Mouse (Mus musculus) forebrain, embryonic 16.5 days (tissue): ENCODE measurements at regions not wholly inside any gene's neighbourhood (a gene's known extent, or its start where the extent isn't known, plus 50 kb on each side); places are given as distances from the start of the nearest gene placed in this dataset.

Source experiments
- ATAC-seq: fragments of 200-750 bp; cut with Nextera tagmentation; 2 replicates; pipeline ENCODE4 v1.8.0; 2017; ENCODE audit warnings: mild to moderate bottlenecking, moderate library complexity
- H3K27ac ChIP-seq: fragments of 300-500 bp; sonication (generic); 2 replicates; pipeline ENCODE4 v1.5.1; 2014; ENCODE audit warnings: low read length, control low read depth
- H3K27me3 ChIP-seq: fragments of 300-500 bp; sonication (generic); replicated peaks from 2 replicates; pipeline ENCODE4 v1.6.1; 2014; ENCODE audit warnings: low read length; ENCODE audit not compliant: control insufficient read depth, insufficient read depth
- H3K36me3 ChIP-seq: fragments of 300-500 bp; sonication (generic); 2 replicates; pipeline ENCODE4 v1.6.1; 2014; ENCODE audit not compliant: control insufficient read depth, insufficient read depth
- H3K4me1 ChIP-seq: fragments of 300-500 bp; sonication (generic); replicated peaks from 2 replicates; pipeline ENCODE4 v1.6.1; 2014; ENCODE audit warnings: low read length; ENCODE audit not compliant: control insufficient read depth, insufficient read depth
- H3K4me2 ChIP-seq: fragments of 300-500 bp; sonication (generic); 2 replicates; pipeline ENCODE4 v1.6.1; 2014; ENCODE audit warnings: mild to moderate bottlenecking, low read length, control low read depth
- H3K4me3 ChIP-seq: fragments of 300-500 bp; sonication (generic); replicated peaks from 2 replicates; pipeline ENCODE4 v1.5.1; 2014; ENCODE audit warnings: mild to moderate bottlenecking, low read length, control low read depth
- H3K9ac ChIP-seq: fragments of 300-500 bp; sonication (generic); replicated peaks from 2 replicates; pipeline ENCODE4 v1.6.1; 2014; ENCODE audit warnings: low read depth, low read length, control low read depth
- H3K9me3 ChIP-seq: fragments of 300-500 bp; sonication (generic); 2 replicates; pipeline ENCODE4 v1.6.1; 2016; ENCODE audit warnings: low read length; ENCODE audit not compliant: control insufficient read depth
- WGBS: fragments of 180-500 bp; shearing (Covaris S2); extraction: QIAGEN DNeasy Blood & Tissue Kit; methylation state at CpG from one replicate; pipeline ENCODE4 v1.1.7; 2014; 5-methylcytosine and 5-hydroxymethylcytosine counted together

DNA sequence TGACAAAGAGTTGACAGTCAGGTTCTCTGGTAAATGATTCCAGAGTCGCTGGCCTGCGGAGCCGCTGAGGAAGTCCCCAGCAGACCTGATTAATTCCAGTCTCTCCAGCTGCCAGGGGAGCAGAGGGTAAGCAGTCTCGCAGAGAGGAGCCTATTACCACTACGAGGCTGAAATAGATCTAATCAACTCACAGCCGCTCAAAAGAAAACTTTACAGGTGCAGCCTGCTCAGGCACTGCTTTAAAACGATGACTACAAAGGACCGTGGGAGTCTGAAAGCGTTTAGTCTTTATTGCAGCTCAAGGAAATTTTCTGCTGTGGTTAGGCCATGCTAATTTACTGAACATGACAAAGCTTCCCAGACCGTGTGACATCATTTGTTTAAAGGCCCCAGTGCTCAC is 462.3 kb upstream of the Pou3f3 start:
- Histone ChIP-seq H3K27ac (peak overlapping the region; percentile 80), H3K36me3 (no peaks in the 10 kb centered on the region), H3K4me2 (peak overlapping the region; percentile 39), H3K9ac (peak overlapping the region; percentile 42; the same call in 1 of the 2 replicates), H3K27me3 (no peaks in the 10 kb centered on the region), H3K4me3 (no peak overlapping the region), H3K4me1 (peaks cover 28% of the 10 kb centered on the region), H3K9me3 (no peaks in the 10 kb centered on the region)
- WGBS: 3% methylated on average over 10 of the region's 10 CpGs
- no peak for ATAC-seq

GRCm38 (mm10) chr1:42236466-42237010 is 459.0 kb upstream of the Pou3f3 start:
- Histone ChIP-seq H3K27me3 (no peaks in the 10 kb centered on the region), H3K36me3 (no peaks in the 10 kb centered on the region), H3K9me3 (no peaks in the 10 kb centered on the region), H3K4me3 (no peak overlapping the region), H3K9ac (no peak overlapping the region), H3K27ac (no peak overlapping the region), H3K4me1 (peaks cover 13% of the 10 kb centered on the region; the same call in 1 of the 2 replicates), H3K4me2 (no peak overlapping the region)
- no peak for ATAC-seq
- 85% methylated on average over 2 of the region's 2 CpGs for WGBS

- no peak overlapping the region for H3K4me3 ChIP-seq
- H3K9ac ChIP-seq: no peak overlapping the region
- 87% methylated on average over 3 of the region's 3 CpGs for WGBS
- no peaks in the 10 kb centered on the region for H3K36me3 ChIP-seq
- no peaks in the 10 kb centered on the region for H3K9me3 ChIP-seq
- H3K4me2 ChIP-seq: no peak overlapping the region
- peaks cover 19% of the 10 kb centered on the region for H3K4me1 ChIP-seq
- no peaks in the 10 kb centered on the region for H3K27me3 ChIP-seq
- no peak for ATAC-seq
- no peak overlapping the region for H3K27ac ChIP-seq
These were observed 457.2 kb upstream of the Pou3f3 start for GRCm38 (mm10) chr1:42238408-42238807.

DNA sequence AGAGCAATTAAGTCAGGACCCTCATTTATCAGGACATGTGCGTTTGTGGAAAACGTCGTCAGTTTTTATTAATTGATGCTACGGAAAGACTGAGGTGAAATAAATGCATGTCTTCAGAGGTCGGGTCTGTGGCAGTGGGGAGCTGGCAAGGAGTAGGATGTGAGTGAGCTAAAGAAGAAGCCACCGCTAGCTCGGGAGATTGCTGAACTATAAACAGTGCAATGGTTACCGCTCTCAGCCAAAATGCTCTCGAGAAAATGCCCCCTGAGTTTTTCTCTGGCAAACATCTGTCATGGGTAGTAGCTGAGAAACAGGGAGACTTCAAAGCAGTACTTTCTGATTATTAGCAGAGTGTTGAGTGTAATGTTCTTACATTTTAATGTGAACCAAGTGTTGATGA is 454.4 kb upstream of the Pou3f3 start:
- no peaks in the 10 kb centered on the region for H3K27me3 ChIP-seq
- no peak overlapping the region for H3K4me2 ChIP-seq
- H3K27ac ChIP-seq: no peak overlapping the region; the same call in 1 of the 2 replicates
- H3K9ac ChIP-seq: no peak overlapping the region
- 24% methylated on average over 9 of the region's 9 CpGs for WGBS
- H3K9me3 ChIP-seq: no peaks in the 10 kb centered on the region
- H3K36me3 ChIP-seq: no peaks in the 10 kb centered on the region
- ATAC-seq: no peak
- peaks cover 27% of the 10 kb centered on the region for H3K4me1 ChIP-seq
- H3K4me3 ChIP-seq: no peak overlapping the region

DNA sequence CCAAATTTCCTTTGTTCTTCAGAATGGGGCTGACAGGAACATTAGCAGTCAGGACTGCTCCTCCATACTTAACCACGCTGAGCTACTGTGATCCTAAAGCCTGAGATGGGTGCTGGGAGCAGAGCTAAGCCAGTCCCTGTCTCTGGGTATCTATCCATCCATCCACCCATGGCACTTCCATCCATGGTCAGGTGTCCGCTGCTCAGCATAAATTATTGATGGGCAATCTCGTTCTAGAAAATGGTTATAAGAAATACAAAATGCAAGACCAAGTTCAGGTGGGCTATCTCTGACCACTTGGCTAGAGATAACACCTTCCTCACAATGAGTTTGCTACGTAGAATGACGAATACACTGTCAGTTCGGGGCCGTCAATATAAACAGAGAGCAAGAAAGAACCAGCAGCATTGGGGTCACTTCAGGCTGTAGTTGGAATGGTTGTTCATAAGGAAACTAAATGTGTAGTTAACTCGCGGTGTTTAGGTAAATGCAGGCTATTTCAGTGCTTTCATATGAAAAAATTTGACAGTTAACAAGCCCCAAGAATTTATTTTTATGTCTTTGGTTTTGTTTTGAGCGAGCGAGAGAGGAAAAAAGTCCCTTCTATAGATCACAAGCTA is 453.9 kb upstream of the Pou3f3 start:
- peak overlapping the region; percentile 33; the same call in 1 of the 2 replicates for H3K9ac ChIP-seq
- H3K27me3 ChIP-seq: no peaks in the 10 kb centered on the region
- H3K4me1 ChIP-seq: peaks cover 27% of the 10 kb centered on the region
- H3K27ac ChIP-seq: peak overlapping the region; percentile 87
- no peak for ATAC-seq
- H3K4me3 ChIP-seq: no peak overlapping the region
- H3K4me2 ChIP-seq: peak overlapping the region; percentile 35
- no peaks in the 10 kb centered on the region for H3K36me3 ChIP-seq
- H3K9me3 ChIP-seq: no peaks in the 10 kb centered on the region
- WGBS: 85% methylated on average over 11 of the region's 11 CpGs

- peaks cover 27% of the 10 kb centered on the region for H3K4me1 ChIP-seq
- peak; percentile 67 for ATAC-seq
- H3K9me3 ChIP-seq: no peaks in the 10 kb centered on the region
- H3K36me3 ChIP-seq: no peaks in the 10 kb centered on the region
- H3K27ac ChIP-seq: peak overlapping the region; percentile 87
- no peaks in the 10 kb centered on the region for H3K27me3 ChIP-seq
- H3K4me3 ChIP-seq: no peak overlapping the region; the same call in none of the 2 replicates
- peak overlapping the region; percentile 50 for H3K4me2 ChIP-seq
- WGBS: 7% methylated on average over 15 of the region's 15 CpGs
- peak overlapping the region; percentile 33; the same call in 1 of the 2 replicates for H3K9ac ChIP-seq
These were observed 452.7 kb upstream of the Pou3f3 start for GRCm38 (mm10) chr1:42242586-42243457.

DNA sequence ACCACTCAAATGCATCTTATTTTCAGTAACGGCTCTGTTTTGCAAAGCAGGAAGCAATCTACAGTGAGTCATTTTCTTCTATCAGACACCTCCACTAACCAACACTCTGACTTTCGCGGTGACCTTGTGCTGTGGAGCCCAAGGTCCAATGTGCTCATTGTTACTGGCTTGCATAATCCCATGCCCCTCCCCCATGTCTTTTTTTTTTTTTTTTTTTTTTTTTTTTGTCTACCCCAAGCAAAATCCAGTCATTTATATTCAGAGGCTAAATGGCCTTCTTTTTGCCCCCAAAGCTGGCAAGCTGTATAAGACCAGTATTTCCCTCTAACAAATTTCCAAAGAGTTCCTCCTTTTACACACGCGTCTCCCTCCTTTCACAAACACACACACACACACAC is 452.1 kb upstream of the Pou3f3 start:
- no peaks in the 10 kb centered on the region for H3K27me3 ChIP-seq
- H3K36me3 ChIP-seq: no peaks in the 10 kb centered on the region
- peak overlapping the region; percentile 22 for H3K4me3 ChIP-seq
- H3K9me3 ChIP-seq: no peaks in the 10 kb centered on the region
- peak overlapping the region; percentile 87 for H3K27ac ChIP-seq
- ATAC-seq: peak; percentile 53
- WGBS: 2% methylated on average over 5 of the region's 5 CpGs
- peaks cover 27% of the 10 kb centered on the region for H3K4me1 ChIP-seq
- peak overlapping the region; percentile 50 for H3K4me2 ChIP-seq
- peak overlapping the region; percentile 53; the same call in 1 of the 2 replicates for H3K9ac ChIP-seq

GRCm38 (mm10) chr1:42243878-42244277 is 451.7 kb upstream of the Pou3f3 start:
- H3K27me3 ChIP-seq: no peaks in the 10 kb centered on the region
- peak overlapping the region; percentile 50 for H3K4me2 ChIP-seq
- H3K4me1 ChIP-seq: peaks cover 27% of the 10 kb centered on the region
- peak overlapping the region; percentile 87 for H3K27ac ChIP-seq
- peak overlapping the region; percentile 22 for H3K4me3 ChIP-seq
- peak; percentile 83 for ATAC-seq
- peak overlapping the region; percentile 53 for H3K9ac ChIP-seq
- no peaks in the 10 kb centered on the region for H3K9me3 ChIP-seq
- 2% methylated on average over 14 of the region's 14 CpGs for WGBS
- H3K36me3 ChIP-seq: no peaks in the 10 kb centered on the region

DNA sequence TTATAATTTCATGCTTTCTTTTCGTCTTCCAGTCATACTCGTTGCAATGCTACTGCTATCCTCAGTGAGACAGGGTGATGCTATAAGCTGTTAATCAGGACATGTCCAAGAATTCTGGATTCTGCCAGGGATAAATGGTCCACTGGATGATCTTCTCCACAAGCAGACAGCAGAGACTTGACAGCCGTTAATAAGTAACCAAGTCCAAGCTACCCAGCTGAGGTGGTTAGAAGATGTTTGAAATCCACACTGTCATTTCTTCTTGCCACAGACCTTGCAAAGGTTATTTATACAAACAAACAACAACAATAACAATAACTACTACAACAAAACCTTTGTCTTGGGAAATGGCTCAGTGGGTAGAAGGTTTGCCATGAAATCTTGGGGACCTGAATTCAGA is 443.2 kb upstream of the Pou3f3 start:
- Histone ChIP-seq H3K9me3 (no peaks in the 10 kb centered on the region), H3K4me2 (no peak overlapping the region), H3K27me3 (no peaks in the 10 kb centered on the region), H3K4me3 (no peak overlapping the region), H3K27ac (no peak overlapping the region), H3K4me1 (peaks cover 16% of the 10 kb centered on the region), H3K9ac (no peak overlapping the region), H3K36me3 (no peaks in the 10 kb centered on the region)
- ATAC-seq: no peak
- WGBS: 90% methylated on average over 3 of the region's 3 CpGs
